Mouse (Mus musculus): ENCODE results near the gene Gpr68.

The Gpr68 gene

GRCm38 (mm10) chr12:100871234-100871633 lies 36.8 kb downstream of the Gpr68 start:
- DNase-seq (ENCODE audit: low spot score in 2 of 2): no peak

GRCm38 (mm10) chr12:100868049-100868622 lies 39.9 kb downstream of the Gpr68 start:
- DNase-seq (ENCODE audit: low spot score in 2 of 2): no peak

GRCm38 (mm10) chr12:100867097-100867496 lies 40.9 kb downstream of the Gpr68 start:
- DNase-seq (ENCODE audit: low spot score in 2 of 2): no peak

- DNase-seq (ENCODE audit: low spot score in 2 of 2): no peak
Measured at GRCm38 (mm10) chr12:100865509-100866078, 42.4 kb downstream of the Gpr68 start.

- no peak for DNase-seq (ENCODE audit: low spot score in 2 of 2)
Measured at GRCm38 (mm10) chr12:100865072-100865471, 42.9 kb downstream of the Gpr68 start.

GRCm38 (mm10) chr12:100862856-100863446 lies 45.0 kb downstream of the Gpr68 start:
- DNase-seq (ENCODE audit: low spot score in 2 of 2): no peak

- DNase-seq (ENCODE audit: low spot score in 2 of 2): no peak
Measured at GRCm38 (mm10) chr12:100862272-100862671, 45.7 kb downstream of the Gpr68 start.

GRCm38 (mm10) chr12:100857791-100858190 lies 50.2 kb downstream of the Gpr68 start:
- DNase-seq (ENCODE audit: low spot score in 2 of 2): no peak

- DNase-seq (ENCODE audit: low spot score in 2 of 2): no peak
Measured at GRCm38 (mm10) chr12:100856337-100856736, 51.7 kb downstream of the Gpr68 start.

GRCm38 (mm10) chr12:100852370-100852769 lies 55.6 kb downstream of the Gpr68 start:
- DNase-seq (ENCODE audit: low spot score in 2 of 2): no peak

- peak; percentile 25 to 65 for DNase-seq (ENCODE audit: low spot score in 2 of 2)
Measured at GRCm38 (mm10) chr12:100849421-100850138, 58.4 kb downstream of the Gpr68 start.

GRCm38 (mm10) chr12:100847437-100848080 lies 60.4 kb downstream of the Gpr68 start:
- DNase-seq (ENCODE audit: low spot score in 2 of 2): no peak

GRCm38 (mm10) chr12:100846566-100846965 lies 61.4 kb downstream of the Gpr68 start:
- no peak for DNase-seq (ENCODE audit: low spot score in 2 of 2)

- DNase-seq (ENCODE audit: low spot score in 2 of 2): no peak
Measured at GRCm38 (mm10) chr12:100845829-100846228, 62.2 kb downstream of the Gpr68 start.

- DNase-seq (ENCODE audit: low spot score in 2 of 2): no peak
Measured at GRCm38 (mm10) chr12:100844546-100844945, 63.5 kb downstream of the Gpr68 start.

GRCm38 (mm10) chr12:100843171-100843570 lies 64.8 kb downstream of the Gpr68 start:
- no peak for DNase-seq (ENCODE audit: low spot score in 2 of 2)

GRCm38 (mm10) chr12:100841211-100841792 lies 66.7 kb downstream of the Gpr68 start:
- peak; percentile 33 to 78 for DNase-seq (ENCODE audit: low spot score in 2 of 2)

GRCm38 (mm10) chr12:100839926-100840325 lies 68.1 kb downstream of the Gpr68 start:
- no peak for DNase-seq (ENCODE audit: low spot score in 2 of 2)

- no peak for DNase-seq (ENCODE audit: low spot score in 2 of 2)
Measured at GRCm38 (mm10) chr12:100839079-100839600, 68.9 kb downstream of the Gpr68 start.

GRCm38 (mm10) chr12:100837208-100837607 lies 70.8 kb downstream of the Gpr68 start:
- no peak for DNase-seq (ENCODE audit: low spot score in 2 of 2)

- no peak for DNase-seq (ENCODE audit: low spot score in 2 of 2)
Measured at GRCm38 (mm10) chr12:100831629-100832325, 76.2 kb downstream of the Gpr68 start.
